Mouse (Mus musculus) kidney, postnatal 14 days (tissue): Measurements from ENCODE around the gene Adam22.
A peak's percentile ranks its signal among the peaks of the same experiment; 100 is the strongest.
"Not testable (repeated sequence)": the region's sequence is repeated elsewhere in the genome, so short reads cannot be mapped to it uniquely, and the experiment has no call there.

Source experiments
- DNase-seq: peaks from one replicate; pipeline ENCODE4 v3.0.0; 2022; ENCODE audit warnings: mixed read lengths

The Adam22 gene

DNA sequence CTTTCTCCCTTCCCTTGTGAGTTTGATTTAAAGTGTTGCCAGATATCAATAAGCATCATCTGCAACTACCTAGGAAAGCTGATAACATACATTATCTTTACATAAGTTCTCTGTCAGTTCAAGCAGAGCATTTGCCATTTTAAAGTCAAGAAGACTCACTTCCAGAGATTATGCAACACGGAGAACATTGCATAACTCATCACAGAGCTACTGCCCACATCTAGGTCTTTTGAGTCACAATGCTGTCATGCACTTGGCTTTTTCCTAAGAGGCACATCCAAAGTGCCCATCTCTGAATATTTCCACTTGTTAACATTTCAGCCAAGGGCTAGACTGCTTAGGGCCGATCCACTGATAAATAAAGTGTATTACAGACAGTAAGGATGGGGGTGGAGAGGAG lies 55.6 kb downstream of the Adam22 start:
- no peak for DNase-seq

DNA sequence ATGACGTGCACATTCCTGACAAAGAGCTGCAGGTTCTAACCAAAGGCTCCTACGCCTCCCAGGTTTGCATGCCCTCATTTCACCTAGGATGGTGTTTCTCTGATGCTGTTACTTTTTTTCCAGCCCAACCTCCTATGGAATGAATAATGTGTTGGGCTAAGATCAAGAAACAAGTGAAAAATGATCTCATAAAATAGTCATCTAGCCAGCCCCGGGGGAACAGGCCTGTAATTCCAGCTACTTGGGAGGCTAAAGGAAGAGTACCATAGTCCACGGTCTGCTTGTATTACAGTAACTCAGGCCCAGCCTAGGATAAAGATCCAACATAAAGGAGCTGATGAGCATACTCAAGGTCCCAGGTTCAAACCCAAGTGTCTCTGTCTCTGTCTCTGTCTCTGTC lies 57.1 kb downstream of the Adam22 start:
- no peak for DNase-seq

DNA sequence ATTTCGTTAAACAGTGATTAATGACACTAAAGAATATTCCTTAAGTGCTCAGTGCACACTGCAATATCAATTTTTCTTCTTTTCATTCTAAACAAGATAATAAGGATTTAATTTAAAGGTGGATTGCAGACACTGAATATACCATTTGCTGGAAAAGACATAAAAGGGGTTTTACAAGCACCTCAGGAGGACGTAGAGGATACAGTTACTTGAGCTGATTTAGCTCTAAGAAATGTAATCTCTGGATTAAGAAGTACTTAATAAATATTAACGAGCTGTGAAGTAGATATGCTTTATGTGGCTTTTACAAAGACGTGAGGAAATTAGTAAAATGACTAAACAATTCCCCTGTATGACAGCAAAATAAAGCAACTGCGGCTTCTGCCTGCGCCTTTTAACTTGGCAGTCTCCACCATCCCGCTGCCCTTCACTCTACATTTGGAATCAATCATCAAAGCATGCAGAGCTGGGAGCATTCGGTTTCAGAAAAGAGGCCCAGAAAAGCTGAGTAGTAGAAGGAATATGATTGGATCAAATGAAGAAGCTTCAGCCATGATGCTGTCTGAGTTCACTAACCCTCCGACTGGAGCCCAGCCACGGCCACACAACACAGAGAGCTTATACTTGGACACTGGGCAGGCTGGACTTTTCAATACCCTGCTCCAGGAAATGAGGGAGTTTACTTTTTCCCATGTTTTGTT lies 70.1 kb downstream of the Adam22 start:
- DNase-seq: no peak

DNA sequence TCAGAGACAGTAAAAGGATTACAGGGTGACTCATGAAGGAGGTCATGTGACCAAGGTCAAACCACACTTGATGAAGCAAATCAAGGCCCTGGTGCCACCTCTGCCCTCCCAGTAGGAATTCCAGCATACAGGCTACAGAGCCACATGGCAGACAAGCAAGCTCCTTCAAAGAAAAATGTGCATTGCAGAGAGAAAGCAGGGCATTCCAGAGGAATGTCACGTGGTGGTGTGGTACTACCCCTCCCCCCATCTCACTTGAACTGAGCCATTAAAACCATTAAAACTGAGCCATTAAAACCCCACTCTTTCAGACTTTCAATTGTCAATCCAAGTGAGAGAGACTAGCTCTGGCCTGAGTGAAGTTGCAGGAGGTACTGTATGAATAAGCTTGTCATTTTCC lies 74.7 kb downstream of the Adam22 start:
- DNase-seq: no peak

DNA sequence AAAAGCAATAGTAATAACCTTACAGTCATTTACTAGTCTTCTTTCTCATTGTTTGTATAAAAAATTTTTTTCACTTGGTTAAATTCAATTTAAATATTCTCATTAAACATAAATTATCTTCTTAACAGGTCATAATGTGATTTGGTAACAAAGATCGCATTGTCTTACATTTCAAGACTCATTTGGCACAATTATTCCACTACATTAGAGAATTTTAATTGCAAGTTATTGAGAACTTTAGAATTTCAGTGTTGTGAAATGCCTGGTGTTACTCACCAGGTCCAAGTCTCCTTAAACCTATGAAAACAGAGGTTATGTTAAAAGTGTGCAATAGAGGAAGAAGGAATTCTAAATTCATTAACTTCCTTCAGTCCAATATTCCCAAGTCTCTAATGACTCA lies 76.5 kb downstream of the Adam22 start:
- DNase-seq: no peak

DNA sequence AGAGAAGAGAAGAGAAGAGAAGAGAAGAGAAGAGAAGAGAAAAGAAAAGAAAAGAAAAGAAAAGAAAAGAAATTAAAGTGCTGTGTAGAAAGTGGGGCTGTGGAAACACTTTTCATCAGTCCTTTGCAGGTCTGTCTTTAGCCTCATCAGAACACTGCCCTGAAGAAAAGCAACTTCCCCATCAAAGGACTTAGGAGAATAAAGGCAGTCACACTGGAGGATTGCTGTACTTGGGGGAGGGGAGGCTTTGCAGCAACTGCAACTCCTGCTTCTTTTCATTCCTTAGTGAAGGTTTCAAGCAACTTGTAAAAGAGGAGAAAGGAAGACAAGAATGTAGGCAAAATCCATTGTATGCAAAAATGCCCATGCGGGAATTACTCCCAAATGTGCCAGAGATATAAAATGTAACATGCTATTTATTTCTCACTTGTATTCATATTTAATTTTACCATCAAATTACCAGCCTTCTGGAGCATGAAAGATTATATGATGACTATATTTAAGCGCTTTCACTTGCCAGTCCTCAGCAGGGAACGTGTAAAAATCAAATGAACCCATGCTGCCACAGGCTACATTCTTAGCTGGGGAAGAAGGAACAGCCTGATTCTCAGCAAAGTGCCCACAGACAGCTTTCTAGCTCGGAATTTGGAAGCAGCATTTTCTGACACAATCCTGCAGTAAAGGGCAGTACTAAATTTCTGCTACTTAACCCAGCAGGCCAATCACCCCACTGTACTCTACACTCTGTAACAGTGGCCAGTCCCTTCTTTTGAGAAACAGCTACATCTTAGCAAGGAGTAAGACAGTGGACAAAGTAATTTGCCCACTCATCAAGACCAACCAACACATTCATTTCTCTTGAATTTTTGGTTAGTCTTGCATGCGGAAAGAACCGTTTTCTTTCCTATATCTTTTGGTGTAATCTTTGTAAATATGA lies 78.0 kb downstream of the Adam22 start:
- DNase-seq: no peak

DNA sequence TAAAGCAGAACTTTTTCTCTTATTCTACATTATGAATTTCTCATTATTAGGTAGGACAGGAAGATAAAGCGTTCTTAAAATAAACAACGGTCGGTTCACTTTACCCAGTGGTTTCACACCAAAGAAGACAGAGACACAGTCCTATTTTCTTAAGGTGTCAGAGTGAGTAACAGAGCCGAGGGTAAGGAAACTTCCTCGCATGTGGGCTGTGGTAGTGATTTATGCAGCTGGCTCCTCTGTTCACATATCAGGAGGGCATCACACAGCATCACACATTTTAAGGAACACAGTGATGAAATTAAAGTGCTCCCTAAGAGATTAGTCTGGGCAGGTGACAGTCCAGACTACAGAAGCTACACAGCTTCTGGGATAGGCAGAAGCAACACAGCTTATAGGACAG lies 83.8 kb downstream of the Adam22 start:
- DNase-seq: no peak

DNA sequence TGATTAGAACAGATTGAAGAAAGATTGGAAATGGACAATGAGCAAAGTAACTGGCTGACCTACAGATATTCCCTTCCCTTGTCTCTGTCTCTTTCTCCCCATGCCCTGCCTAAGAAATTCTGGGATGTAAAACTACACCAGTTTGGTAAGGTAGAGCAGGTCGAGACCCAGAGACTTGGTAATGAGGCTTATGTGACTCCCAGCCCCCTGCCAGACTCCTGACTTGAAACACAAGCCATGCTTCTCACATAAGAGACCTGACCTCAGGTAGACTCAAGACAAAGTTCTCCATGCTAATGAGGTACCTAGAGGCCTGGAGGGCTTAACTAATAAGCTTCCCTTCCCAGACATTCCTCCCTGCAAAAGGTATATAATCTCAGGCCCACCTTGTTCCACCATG lies 91.8 kb downstream of the Adam22 start:
- no peak for DNase-seq

DNA sequence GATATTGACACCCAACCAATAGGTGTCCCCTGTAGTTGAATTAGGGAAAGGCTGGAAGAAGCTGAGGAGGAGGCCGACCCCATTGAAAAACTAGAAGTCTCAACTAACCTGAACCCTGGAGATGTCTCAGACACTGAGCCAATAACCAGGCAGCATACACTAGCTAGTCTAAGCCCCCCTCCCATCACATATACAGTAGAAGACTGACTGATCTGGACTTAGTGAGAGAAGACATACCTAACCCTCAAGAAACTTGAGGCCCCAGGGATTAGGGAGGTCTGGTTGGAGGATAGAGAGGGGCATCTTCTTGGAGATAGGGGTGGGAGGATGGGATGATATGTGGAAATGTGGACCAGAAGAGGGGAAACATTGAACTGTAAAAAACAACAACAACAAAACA lies 110.6 kb downstream of the Adam22 start:
- DNase-seq: no peak

DNA sequence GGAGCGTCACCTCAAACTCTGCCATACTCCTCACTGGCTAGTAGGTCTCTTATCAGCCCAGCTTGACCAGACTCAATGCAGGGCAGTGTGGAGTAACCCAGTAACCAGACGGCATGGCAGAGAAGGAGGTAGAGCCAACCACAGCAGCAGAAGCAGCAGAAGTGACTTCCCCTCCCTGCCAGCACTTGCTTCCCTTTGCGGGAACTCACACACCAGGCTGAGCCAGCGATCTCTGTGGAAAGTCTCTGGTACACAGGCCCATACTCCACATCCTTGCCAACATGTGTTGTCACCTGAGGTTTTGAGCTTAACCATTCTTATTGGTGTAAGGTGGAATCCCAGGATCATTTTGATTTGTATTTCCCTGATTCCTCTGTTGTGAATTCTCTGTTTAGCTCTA lies 111.5 kb downstream of the Adam22 start:
- no peak for DNase-seq

DNA sequence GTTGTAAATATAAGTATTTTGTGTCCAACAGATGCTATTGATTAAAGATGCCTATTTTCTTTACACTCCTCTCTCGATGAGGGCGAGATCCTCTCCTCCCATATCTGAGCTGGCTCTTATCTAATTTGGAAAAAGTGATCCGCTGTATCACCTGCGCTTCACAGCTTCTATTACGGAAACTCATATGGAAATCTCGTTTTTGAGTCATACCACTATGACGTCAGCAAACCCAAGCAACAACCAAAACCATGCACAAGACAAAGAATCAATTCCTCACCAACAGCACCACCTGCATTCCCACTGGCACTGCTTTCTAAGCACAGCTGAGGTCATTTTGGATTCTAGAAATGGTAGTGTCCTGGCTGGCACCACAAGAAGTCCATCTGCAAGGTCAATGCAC lies 123.3 kb downstream of the Adam22 start:
- no peak for DNase-seq

DNA sequence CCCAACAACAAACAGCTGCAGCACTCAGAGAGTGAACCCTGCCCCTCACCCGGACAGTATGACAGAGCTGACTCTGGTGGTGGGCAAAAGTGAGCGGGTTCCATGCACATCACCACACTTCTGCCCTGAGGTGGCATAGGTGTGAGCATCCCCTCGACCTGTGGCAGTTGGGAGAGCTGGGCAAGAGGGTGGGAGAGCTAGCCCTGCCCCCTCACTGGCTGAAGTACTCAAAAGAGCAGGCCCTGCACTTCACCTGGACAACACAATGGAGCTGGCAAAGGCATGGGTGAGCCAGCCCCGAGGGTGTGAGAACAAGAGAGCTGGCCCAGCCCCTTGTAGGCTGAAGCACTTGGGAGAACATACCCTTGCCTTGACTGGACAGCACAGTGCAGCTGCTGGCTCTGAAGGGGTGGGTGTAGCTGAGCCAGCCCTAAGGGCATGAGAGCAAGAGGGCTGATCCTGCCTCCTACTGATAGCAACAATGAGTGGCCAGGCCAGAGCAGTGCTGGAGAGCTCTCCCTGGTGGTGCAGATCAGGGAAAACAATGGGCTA lies 124.8 kb downstream of the Adam22 start:
- no peak for DNase-seq

DNA sequence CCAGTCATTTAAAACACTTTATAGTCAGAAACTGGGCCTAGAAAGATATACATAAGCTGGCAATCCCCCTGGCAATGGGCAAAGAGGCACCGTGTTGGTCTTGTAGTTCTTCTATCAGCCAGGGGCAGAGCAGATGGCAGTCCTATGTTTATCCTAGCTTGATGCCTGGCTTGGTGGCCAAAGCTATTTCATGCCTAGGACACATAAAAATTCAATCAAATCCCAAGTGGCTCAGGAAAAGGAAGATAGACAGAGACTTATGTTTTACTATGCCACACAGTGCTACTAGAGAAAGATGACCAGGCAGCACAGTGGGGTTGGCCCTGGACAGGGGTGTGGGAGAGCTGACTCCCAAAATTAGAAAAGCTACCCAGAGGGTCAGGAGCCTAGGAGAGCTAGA lies 125.3 kb downstream of the Adam22 start:
- DNase-seq: no peak

DNA sequence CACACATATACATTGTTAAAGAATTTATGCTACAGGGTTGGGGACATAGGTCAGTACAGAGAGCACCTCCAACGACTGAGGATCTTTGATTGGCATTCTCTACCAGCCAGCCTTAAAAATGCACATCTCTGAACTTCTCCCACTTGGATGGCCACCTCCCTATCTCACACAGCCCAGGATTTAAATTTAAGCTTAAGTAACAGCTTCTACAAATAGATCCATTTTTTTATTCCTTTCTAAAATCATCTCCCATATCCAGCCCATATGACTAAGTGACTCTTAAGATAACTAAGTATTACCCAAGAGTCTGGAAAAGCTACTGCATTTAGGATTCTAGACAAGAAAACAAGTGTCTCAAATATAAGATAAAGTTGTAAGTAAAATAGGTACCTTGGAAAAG lies 140.9 kb downstream of the Adam22 start:
- no peak for DNase-seq

DNA sequence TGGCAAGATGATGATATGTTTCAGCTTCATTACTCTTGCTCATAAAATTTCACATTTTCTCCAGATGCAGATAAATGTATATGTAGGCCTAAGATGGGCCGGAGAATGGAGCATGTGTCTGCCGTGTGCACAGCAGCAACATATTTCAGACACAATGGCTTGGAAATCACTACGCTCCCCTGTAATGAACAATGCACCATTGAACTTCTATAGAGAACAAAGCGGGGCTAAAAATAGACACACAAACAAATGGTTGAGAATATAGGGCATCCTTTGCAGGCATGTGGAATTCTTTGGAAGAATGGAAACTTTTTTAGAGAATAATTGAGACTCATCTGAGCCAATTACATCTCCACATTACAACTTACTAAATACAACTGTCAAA lies 143.6 kb downstream of the Adam22 start:
- DNase-seq: no peak

DNA sequence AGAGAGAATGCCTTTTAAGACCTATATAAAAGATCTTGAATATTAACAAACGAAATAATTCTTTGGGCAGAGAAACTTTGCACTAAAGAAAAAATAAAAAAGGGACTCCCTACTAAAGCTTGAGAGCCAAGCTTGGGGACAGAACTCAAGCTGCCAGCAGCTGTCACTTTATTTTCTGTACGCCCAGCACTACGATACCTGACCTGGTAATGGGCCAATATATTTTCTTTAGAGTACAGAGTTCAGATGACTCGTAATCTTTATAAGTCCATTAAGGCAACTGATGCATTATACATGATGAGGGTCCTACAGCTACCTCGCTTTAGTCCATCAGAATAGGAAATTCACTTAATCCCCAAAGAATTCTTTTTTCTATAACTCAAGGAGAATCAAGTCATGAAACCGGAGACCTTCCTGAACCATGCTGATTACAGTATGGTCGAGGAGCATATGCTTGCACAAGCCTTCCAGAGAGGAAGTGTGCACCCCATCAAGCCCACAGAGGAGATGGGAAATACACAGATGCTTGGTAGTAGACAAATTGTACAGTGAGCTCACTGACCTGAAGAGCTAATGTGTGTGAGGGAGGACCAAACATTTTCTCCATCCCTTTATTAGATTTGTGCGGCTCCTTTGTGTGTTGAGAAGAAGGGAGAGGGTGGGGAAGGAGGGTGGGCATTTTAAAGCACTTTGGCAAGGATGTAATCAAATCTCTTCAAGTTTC lies 144.2 kb downstream of the Adam22 start:
- no peak for DNase-seq

DNA sequence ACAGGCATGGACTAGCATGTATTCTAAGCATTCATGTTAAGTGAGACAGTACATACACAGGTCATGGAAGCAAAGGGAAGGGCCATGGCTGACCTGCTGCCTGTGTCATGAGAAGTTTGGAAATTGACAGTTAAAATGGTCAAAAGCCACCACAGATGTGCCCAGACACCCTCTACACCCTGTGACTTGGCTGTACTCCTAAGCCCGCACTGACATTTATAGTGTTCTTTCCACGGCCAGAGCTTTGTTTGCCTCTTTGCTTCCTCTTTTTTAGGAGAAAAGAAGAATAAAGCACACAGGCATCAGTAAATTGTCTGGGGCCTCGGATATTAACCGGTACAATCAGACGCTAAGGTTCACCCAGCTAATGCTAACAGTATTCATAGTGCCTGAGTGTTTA lies 146.3 kb downstream of the Adam22 start:
- DNase-seq: no peak

DNA sequence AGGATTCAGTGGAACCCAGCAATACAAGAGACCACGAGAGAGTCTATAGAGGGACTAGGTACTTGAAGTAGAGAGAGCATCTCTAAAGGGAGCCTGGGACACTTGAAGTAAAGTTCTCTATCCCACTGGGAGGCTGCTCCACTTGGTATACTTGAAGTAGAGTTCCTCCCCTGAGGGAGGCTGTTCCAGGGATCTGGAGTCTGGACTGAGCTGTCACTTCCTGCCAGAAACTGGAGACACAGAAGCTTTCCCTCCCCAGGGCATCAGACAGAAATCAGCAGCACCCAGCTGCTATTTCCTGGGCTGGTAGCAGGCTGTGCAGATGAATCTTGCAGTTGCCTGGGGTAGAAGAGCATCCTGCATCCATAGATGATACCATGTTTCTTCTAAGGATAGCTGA lies 152.1 kb downstream of the Adam22 start:
- DNase-seq: no peak

DNA sequence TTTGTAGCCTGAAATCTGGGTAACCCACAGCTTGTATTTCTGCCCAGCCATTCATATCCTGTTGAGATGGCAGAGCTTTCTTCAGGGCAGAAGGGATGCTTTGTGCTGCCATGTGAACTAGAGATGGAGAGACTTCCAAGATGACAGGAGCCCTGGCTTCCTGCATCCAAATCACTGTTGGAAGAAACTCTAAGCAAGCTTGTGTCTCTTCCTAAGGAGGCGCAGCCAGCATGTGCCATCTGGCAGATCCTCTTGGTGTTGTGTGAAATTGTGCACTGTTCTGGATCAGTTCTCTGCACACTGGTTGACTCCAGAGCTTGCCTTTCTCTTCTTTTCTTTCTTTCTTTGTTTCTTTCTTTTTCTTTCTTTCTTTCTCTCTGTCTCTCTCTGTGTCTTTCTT lies 183.0 kb downstream of the Adam22 start:
- not testable (repeated sequence) for DNase-seq

DNA sequence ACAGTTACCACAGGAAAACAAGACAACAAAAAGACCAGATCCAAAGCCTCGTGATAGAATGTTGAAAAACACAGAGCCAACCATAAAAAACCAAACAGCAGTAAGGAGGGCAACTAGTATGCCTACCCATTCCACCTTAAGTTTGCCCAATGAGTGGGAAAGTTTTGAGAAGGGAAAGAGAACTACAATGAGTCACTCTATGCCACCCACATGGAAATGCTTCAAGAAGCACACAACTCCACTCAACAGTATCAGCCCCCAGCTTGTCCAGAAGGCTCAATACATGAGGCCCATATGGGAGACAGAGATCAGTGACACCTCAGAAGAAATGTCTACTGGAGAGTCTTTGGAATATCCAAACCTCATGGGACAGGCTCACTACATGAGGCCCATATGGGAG lies 187.3 kb downstream of the Adam22 start:
- no peak for DNase-seq

DNA sequence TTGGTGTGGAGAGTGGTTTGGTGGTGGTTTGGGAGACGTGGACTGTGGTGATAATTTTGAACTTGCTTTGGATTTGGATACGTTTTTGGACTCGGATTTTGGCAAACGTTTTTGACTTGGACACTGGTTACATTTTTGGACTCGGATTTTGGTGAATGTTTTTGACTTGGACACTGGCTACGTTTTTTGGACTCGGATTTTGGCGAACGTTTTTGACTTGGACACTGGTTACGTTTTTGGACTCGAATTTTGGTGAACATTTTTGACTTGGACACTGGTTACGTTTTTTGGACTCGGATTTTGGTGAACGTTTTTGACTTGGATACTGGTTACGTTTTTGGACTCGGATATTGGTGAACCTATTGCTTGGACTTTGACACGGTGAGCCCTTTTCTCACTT lies 189.8 kb downstream of the Adam22 start:
- DNase-seq: no peak

DNA sequence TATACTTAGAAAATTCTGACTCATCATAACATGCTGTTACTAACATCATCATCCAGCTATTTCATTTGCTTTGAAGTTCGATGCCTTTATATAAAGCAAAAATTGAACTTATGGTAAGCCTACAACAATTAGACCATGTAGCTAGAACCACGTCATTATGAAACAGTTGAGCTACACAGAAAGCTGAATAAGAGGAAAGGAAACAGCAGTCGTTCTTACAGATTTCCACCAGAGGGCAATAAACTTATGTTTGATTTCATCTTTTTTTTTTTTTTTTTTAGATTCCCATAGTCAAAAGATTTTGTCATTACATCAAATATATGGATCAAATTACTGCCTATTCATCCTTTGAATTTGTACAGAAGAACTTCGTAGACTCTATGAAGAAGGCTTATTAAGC lies 203.2 kb downstream of the Adam22 start:
- no peak for DNase-seq

DNA sequence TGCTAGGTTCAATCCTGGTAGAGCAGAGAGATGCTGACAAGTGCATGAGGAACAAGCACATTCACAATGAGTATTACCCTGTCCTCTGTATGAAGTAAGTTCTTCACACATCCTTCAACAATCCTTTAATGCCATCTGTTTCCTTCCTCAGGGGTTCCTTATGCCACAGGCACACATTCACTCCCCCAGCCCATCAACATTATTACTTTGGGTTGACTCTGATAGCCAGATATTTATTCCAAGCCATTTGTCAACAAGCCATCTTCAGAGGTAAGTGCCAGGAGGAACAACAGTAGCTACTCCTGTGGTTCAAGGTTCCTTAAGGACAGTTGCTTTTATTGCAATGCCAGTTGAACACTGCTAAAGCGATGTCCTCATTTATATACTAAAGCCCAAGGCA lies 216.3 kb downstream of the Adam22 start:
- DNase-seq: no peak

DNA sequence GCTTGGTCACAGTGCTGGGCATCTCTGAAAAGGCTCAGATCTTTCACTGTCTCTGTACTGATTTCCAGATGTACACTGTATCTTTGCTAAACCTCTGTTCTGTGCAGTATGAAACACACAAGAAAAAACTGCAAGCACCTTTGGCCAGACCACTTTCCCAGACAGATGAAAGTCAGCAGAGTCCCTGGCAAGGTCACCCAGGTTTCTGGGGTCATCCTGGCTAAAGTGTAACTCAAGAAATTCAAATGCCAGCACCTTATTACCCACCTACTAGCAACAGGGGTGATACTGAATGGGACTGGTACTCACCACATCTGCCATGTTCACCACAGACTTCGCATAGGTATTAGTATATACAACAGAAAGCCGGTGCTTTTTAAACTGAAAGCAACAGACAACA lies 221.8 kb downstream of the Adam22 start:
- peak; percentile 19 for DNase-seq
